ENCODE assay signal across 25 mouse cellular contexts in genomic region chr12:53484924-53485323, GRCm38 (mm10).
"Had no signal": no experiment of that assay in that cellular context is flagged by ENCODE, and none has a peak within 500 bp of the region (broad histone marks: within the 10 kb centered on the region; RNA-seq: fewer than 3 reads in every experiment).

No protein-coding gene starts in this region.

- H3K9ac ChIP-seq: heart, embryonic 12.5 days; hindbrain, embryonic 13.5 days; hindbrain, embryonic 15.5 days; kidney, embryonic 15.5 days; limb, embryonic 13.5 days; limb, embryonic 15.5 days; liver, embryonic 12.5 days; liver, embryonic 14.5 days had no signal

- DNase-seq: gastrocnemius, adult 2 months; gastrocnemius, postnatal 10 days; gastrocnemius, postnatal 25 days; heart, adult 2 months; heart, postnatal 10 days; heart, postnatal 4 days; kidney, adult 11 months; kidney, adult 2 months; kidney, adult 9 months; kidney, postnatal 14 days; kidney, postnatal 36 days; layer of hippocampus, adult 9-11 months; layer of hippocampus, postnatal 36 days; left cerebral cortex, postnatal 4 days had no signal

- H3K36me3 ChIP-seq: heart, embryonic 12.5 days; hindbrain, embryonic 13.5 days; hindbrain, embryonic 15.5 days; kidney, embryonic 15.5 days; limb, embryonic 13.5 days; limb, embryonic 15.5 days; liver, embryonic 12.5 days had no signal

- H3K27me3 ChIP-seq: heart, embryonic 12.5 days; hindbrain, embryonic 13.5 days; hindbrain, embryonic 15.5 days; kidney, embryonic 15.5 days; limb, embryonic 13.5 days; limb, embryonic 15.5 days; liver, embryonic 12.5 days had no signal

- H3K4me3 ChIP-seq: gastrocnemius, adult 2 months; heart, adult 2 months; heart, embryonic 12.5 days; hindbrain, embryonic 13.5 days; hindbrain, embryonic 15.5 days; kidney, embryonic 15.5 days; limb, embryonic 13.5 days; limb, embryonic 15.5 days; liver, embryonic 12.5 days had no signal

- H3K27ac ChIP-seq: gastrocnemius, adult 2 months; heart, adult 2 months; hindbrain, embryonic 13.5 days; hindbrain, embryonic 15.5 days; hindbrain, postnatal 0 days; kidney, embryonic 15.5 days; kidney, postnatal 0 days; limb, embryonic 13.5 days; limb, embryonic 15.5 days; liver, embryonic 12.5 days; liver, embryonic 14.5 days had no signal

- H3K4me1 ChIP-seq: heart, embryonic 12.5 days; hindbrain, embryonic 13.5 days; hindbrain, embryonic 15.5 days; kidney, embryonic 15.5 days; limb, embryonic 13.5 days; limb, embryonic 15.5 days; liver, embryonic 12.5 days had no signal

- H3K9me3 ChIP-seq: heart, embryonic 12.5 days; hindbrain, embryonic 13.5 days; hindbrain, embryonic 15.5 days; kidney, embryonic 15.5 days; limb, embryonic 13.5 days; limb, embryonic 15.5 days; liver, embryonic 12.5 days had no signal

- ATAC-seq: hindbrain, postnatal 0 days; intestine, embryonic 16.5 days; liver, embryonic 12.5 days had no signal

- H3K4me2 ChIP-seq: heart, embryonic 12.5 days; hindbrain, embryonic 13.5 days; hindbrain, embryonic 15.5 days; kidney, embryonic 15.5 days; limb, embryonic 13.5 days; limb, embryonic 15.5 days; liver, embryonic 12.5 days had no signal
